Mouse (Mus musculus) forebrain, embryonic 13.5 days (tissue): ENCODE data around the gene Creb3l2. TPM values are rescaled to one million over a fixed set of nuclear protein-coding genes. Genes with fewer than 3 reads are reported as not detected.
"Not testable (repeated sequence)": the region's sequence is repeated elsewhere in the genome, so short reads cannot be mapped to it uniquely, and the experiment has no call there.

Experiments
- ATAC-seq: fragments of 200-750 bp; cut with Nextera tagmentation; 2 replicates; pipeline ENCODE4 v1.8.0; 2017
- H3K27ac ChIP-seq: fragments of 300-500 bp; sonication (generic); 2 replicates; pipeline ENCODE4 v1.5.1; 2015; ENCODE audit warnings: inconsistent platforms, mild to moderate bottlenecking, moderate library complexity
- H3K27me3 ChIP-seq: fragments of 300-500 bp; sonication (generic); 2 replicates; pipeline ENCODE4 v1.6.1; 2015; ENCODE audit warnings: mild to moderate bottlenecking, inconsistent platforms
- H3K36me3 ChIP-seq: fragments of 300-500 bp; sonication (generic); 2 replicates; pipeline ENCODE4 v1.6.1; 2015; ENCODE audit warnings: mild to moderate bottlenecking, inconsistent platforms; ENCODE audit not compliant: poor library complexity, severe bottlenecking
- H3K4me1 ChIP-seq: fragments of 300-500 bp; sonication (generic); 2 replicates; pipeline ENCODE4 v1.6.1; 2015; ENCODE audit warnings: inconsistent platforms
- H3K4me2 ChIP-seq: fragments of 300-500 bp; sonication (generic); 2 replicates; pipeline ENCODE4 v1.6.1; 2015; ENCODE audit warnings: inconsistent platforms, mild to moderate bottlenecking, moderate library complexity
- H3K4me3 ChIP-seq: fragments of 300-500 bp; sonication (generic); 2 replicates; pipeline ENCODE4 v1.5.1; 2015; ENCODE audit warnings: mild to moderate bottlenecking, inconsistent platforms
- H3K9ac ChIP-seq: fragments of 300-500 bp; sonication (generic); 2 replicates; pipeline ENCODE4 v1.6.1; 2015; ENCODE audit warnings: mild to moderate bottlenecking, inconsistent platforms
- H3K9me3 ChIP-seq: fragments of 300-500 bp; sonication (generic); replicated peaks from 2 replicates; pipeline ENCODE4 v1.6.1; 2016; ENCODE audit warnings: inconsistent platforms
- WGBS: fragments of 180-500 bp; shearing (Covaris S2); methylation state at CpG from one replicate; pipeline ENCODE4 v1.1.7; 2015; 5-methylcytosine and 5-hydroxymethylcytosine counted together
- polyA plus RNA-seq: library from polyadenylated mRNA; unstranded; fragments of >200 nt; fragmentation: Nextera tagmentation; extraction: Ambion mirVana; gene quantifications from 2 replicates; pipeline ENCODE4 v1.2.1, GENCODE M21; 2015

Creb3l2 gene
- polyA plus RNA-seq, 1 experiment from 2014 or later = 2.0 TPM

- H3K4me2 ChIP-seq = no peak overlapping the region
- H3K9me3 ChIP-seq = no peaks in the 10 kb centered on the region
- H3K9ac ChIP-seq = no peak overlapping the region
- no peak for ATAC-seq
- 94% methylated on average over 6 of the region's 6 CpGs for WGBS
- H3K4me3 ChIP-seq = no peak overlapping the region
- H3K27me3 ChIP-seq = no peaks in the 10 kb centered on the region
- no peaks in the 10 kb centered on the region for H3K36me3 ChIP-seq
- peaks cover 6% of the 10 kb centered on the region; the same call in 1 of the 2 replicates for H3K4me1 ChIP-seq
- H3K27ac ChIP-seq = no peak overlapping the region
Observed at GRCm38 (mm10) chr6:37388501-37388900, 53.4 kb downstream of the Creb3l2 start.

GRCm38 (mm10) chr6:37387281-37387680 is 54.7 kb downstream of the Creb3l2 start:
- no peak for ATAC-seq
- peaks cover 3% of the 10 kb centered on the region; the same call in 1 of the 2 replicates for H3K4me1 ChIP-seq
- no peak overlapping the region for H3K4me2 ChIP-seq
- no peaks in the 10 kb centered on the region for H3K36me3 ChIP-seq
- no peaks in the 10 kb centered on the region for H3K9me3 ChIP-seq
- no peak overlapping the region for H3K27ac ChIP-seq
- H3K9ac ChIP-seq = no peak overlapping the region
- WGBS = 92% methylated on average over 4 of the region's 4 CpGs
- no peak overlapping the region for H3K4me3 ChIP-seq
- H3K27me3 ChIP-seq = no peaks in the 10 kb centered on the region

GRCm38 (mm10) chr6:37385602-37386285 is 56.2 kb downstream of the Creb3l2 start:
- Histone ChIP-seq H3K4me2 (no peak overlapping the region), H3K4me1 (0 out of 2 replicates have a peak, but pooled peaks cover 4% of the 10 kb centered on the region)

GRCm38 (mm10) chr6:37382761-37383160 is 59.2 kb downstream of the Creb3l2 start:
- H3K9ac ChIP-seq = no peak overlapping the region
- WGBS = 90% methylated on average over 6 of the region's 6 CpGs

More at GRCm38 (mm10) chr6:37385602-37386285, 56.2 kb downstream of the Creb3l2 start:
- ATAC-seq = no peak
- H3K27ac ChIP-seq = no peak overlapping the region
- H3K4me3 ChIP-seq = no peak overlapping the region
- no peaks in the 10 kb centered on the region for H3K36me3 ChIP-seq
- H3K27me3 ChIP-seq = no peaks in the 10 kb centered on the region
- H3K9me3 ChIP-seq = no peaks in the 10 kb centered on the region
- WGBS = 90% methylated on average over 2 of the region's 2 CpGs
- H3K9ac ChIP-seq = no peak overlapping the region

GRCm38 (mm10) chr6:37377836-37378580 is 63.9 kb downstream of the Creb3l2 start:
- H3K27me3 ChIP-seq = no peaks in the 10 kb centered on the region
- H3K36me3 ChIP-seq = no peaks in the 10 kb centered on the region
- no peak overlapping the region for H3K9ac ChIP-seq
- H3K4me2 ChIP-seq = no peak overlapping the region
- 87% methylated on average over 12 of the region's 12 CpGs for WGBS
- no peak for ATAC-seq
- H3K9me3 ChIP-seq = no peaks in the 10 kb centered on the region
- H3K27ac ChIP-seq = no peak overlapping the region
- H3K4me1 ChIP-seq = 0 out of 2 replicates have a peak, but pooled peaks cover 9% of the 10 kb centered on the region
- no peak overlapping the region for H3K4me3 ChIP-seq

More at GRCm38 (mm10) chr6:37382761-37383160, 59.2 kb downstream of the Creb3l2 start:
- Histone ChIP-seq H3K27ac (no peak overlapping the region), H3K4me1 (0 out of 2 replicates have a peak, but pooled peaks cover 5% of the 10 kb centered on the region), H3K4me3 (no peak overlapping the region), H3K27me3 (no peaks in the 10 kb centered on the region), H3K9me3 (no peaks in the 10 kb centered on the region), H3K36me3 (no peaks in the 10 kb centered on the region), H3K4me2 (no peak overlapping the region)
- no peak for ATAC-seq

- ATAC-seq, H3K9me3 ChIP-seq, H3K27ac ChIP-seq, H3K36me3 ChIP-seq, H3K4me1 ChIP-seq, H3K9ac ChIP-seq, H3K4me3 ChIP-seq, H3K4me2 ChIP-seq, H3K27me3 ChIP-seq: not testable (repeated sequence)
- 87% methylated on average over 3 of the region's 3 CpGs for WGBS
Observed at GRCm38 (mm10) chr6:37377387-37377786, 64.6 kb downstream of the Creb3l2 start.

- 0 out of 2 replicates have a peak, but pooled peaks cover 4% of the 10 kb centered on the region for H3K4me1 ChIP-seq
- H3K9me3 ChIP-seq = no peaks in the 10 kb centered on the region
- H3K4me2 ChIP-seq = no peak overlapping the region
- no peaks in the 10 kb centered on the region for H3K36me3 ChIP-seq
- no peaks in the 10 kb centered on the region for H3K27me3 ChIP-seq
- H3K4me3 ChIP-seq = no peak overlapping the region
- no peak overlapping the region for H3K27ac ChIP-seq
- no peak overlapping the region for H3K9ac ChIP-seq
- no peak for ATAC-seq
- 56% methylated on average over 10 of the region's 10 CpGs for WGBS
Observed at GRCm38 (mm10) chr6:37375452-37375851, 66.5 kb downstream of the Creb3l2 start.

- Histone ChIP-seq H3K27me3 (no peaks in the 10 kb centered on the region), H3K4me1 (0 out of 2 replicates have a peak, but pooled peaks cover 4% of the 10 kb centered on the region), H3K4me2 (no peak overlapping the region), H3K9ac (no peak overlapping the region), H3K4me3 (no peak overlapping the region), H3K27ac (no peak overlapping the region), H3K36me3 (no peaks in the 10 kb centered on the region), H3K9me3 (no peaks in the 10 kb centered on the region)
- no peak for ATAC-seq
- 76% methylated on average over 7 of the region's 7 CpGs for WGBS
Observed at GRCm38 (mm10) chr6:37371341-37371740, 70.6 kb downstream of the Creb3l2 start.

- Histone ChIP-seq H3K9ac (no peak overlapping the region), H3K9me3 (no peaks in the 10 kb centered on the region), H3K27ac (no peak overlapping the region), H3K4me1 (0 out of 2 replicates have a peak, but pooled peaks cover 2% of the 10 kb centered on the region), H3K4me3 (no peak overlapping the region), H3K27me3 (no peaks in the 10 kb centered on the region), H3K36me3 (no peaks in the 10 kb centered on the region), H3K4me2 (no peak overlapping the region)
- 90% methylated on average over 12 of the region's 12 CpGs for WGBS
- ATAC-seq = no peak
Observed at GRCm38 (mm10) chr6:37370566-37370965, 71.4 kb downstream of the Creb3l2 start.

- Histone ChIP-seq H3K27me3 (no peaks in the 10 kb centered on the region), H3K4me3 (no peak overlapping the region), H3K9ac (no peak overlapping the region), H3K27ac (no peak overlapping the region), H3K4me1 (no peaks in the 10 kb centered on the region), H3K4me2 (no peak overlapping the region), H3K36me3 (no peaks in the 10 kb centered on the region), H3K9me3 (no peaks in the 10 kb centered on the region)
- no peak for ATAC-seq
- WGBS = 83% methylated on average over 6 of the region's 6 CpGs
Observed at GRCm38 (mm10) chr6:37369750-37370149, 72.2 kb downstream of the Creb3l2 start.

GRCm38 (mm10) chr6:37368281-37368680 is 73.7 kb downstream of the Creb3l2 start:
- Histone ChIP-seq H3K9ac (no peak overlapping the region), H3K4me3 (no peak overlapping the region), H3K27me3 (no peaks in the 10 kb centered on the region), H3K4me1 (no peaks in the 10 kb centered on the region), H3K4me2 (no peak overlapping the region), H3K27ac (no peak overlapping the region), H3K36me3 (no peaks in the 10 kb centered on the region), H3K9me3 (no peaks in the 10 kb centered on the region)
- no peak for ATAC-seq
- WGBS = 92% methylated on average over 13 of the region's 13 CpGs

GRCm38 (mm10) chr6:37366991-37367390 is 75.0 kb downstream of the Creb3l2 start:
- Histone ChIP-seq H3K9ac (no peak overlapping the region), H3K27me3 (no peaks in the 10 kb centered on the region), H3K4me2 (no peak overlapping the region), H3K4me3 (no peak overlapping the region), H3K9me3 (no peaks in the 10 kb centered on the region), H3K36me3 (no peaks in the 10 kb centered on the region), H3K27ac (no peak overlapping the region), H3K4me1 (no peaks in the 10 kb centered on the region)
- 94% methylated on average over 6 of the region's 6 CpGs for WGBS
- no peak for ATAC-seq
